Mouse (Mus musculus): ENCODE measurements around the gene Abcc5.

- TF ChIP-seq POLR2A (IDR thresholded peaks at IDR 0.05; ENCODE audit: control insufficient read depth, extremely low read depth, insufficient read depth, low read length, poor library complexity), result no peak
- no peak for TF ChIP-seq CTCF (IDR thresholded peaks at IDR 0.05; ENCODE audit: borderline replicate concordance, control insufficient read depth, extremely low read depth, insufficient read depth, low read length, poor library complexity)
Measured at GRCm38 (mm10) chr16:20451774-20452173, 25.6 kb upstream of the Abcc5 start.
